Mouse (Mus musculus) megakaryocyte progenitor cell, adult 5-6 weeks (primary cell): ENCODE measurements at regions not wholly inside any gene's neighbourhood (a gene's known extent, or its start where the extent isn't known, plus 50 kb on each side); places are given as distances from the start of the nearest gene placed in this dataset.

ENCODE experiments used
- ATAC-seq: replicated peaks from 2 replicates; pipeline ENCODE4 v1.8.0; 2016; ENCODE audit warnings: mild to moderate bottlenecking, moderate TSS enrichment, inconsistent platforms; ENCODE audit not compliant: poor library complexity

- no peak for ATAC-seq
Measured at GRCm38 (mm10) chr1:136717830-136718517, 93.3 kb downstream of the Zfp281 start.

DNA sequence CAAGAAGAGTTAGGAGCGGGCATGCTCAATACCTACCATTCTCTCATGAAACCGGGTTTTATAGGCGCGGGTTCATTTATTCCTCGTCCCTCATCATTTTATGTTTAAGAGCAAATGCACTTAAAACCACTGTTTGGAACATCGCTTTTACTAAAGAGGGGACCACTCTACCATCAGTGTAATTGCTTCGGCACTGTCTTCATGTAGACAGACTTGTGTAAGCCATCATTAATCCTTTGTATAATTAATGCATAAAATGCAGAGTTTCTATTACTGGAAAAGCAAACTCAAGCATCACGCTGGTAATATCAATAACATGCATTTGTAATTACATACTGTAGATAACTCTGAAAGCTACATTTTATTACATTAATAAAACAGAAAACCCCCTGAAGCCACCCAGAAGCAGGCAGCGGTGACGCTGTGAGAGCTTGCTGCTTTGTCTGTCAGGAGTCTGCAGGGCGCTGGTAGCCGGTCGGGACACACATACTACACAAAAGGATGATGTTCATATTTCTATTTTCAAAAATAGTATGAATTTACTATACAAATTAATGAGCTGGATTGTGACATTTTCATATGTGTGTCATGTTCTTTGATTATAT lies 99.2 kb downstream of the Zfp281 start:
- no peak for ATAC-seq

- ATAC-seq = no peak
Measured at GRCm38 (mm10) chr1:136725242-136725641, 100.5 kb downstream of the Zfp281 start.

DNA sequence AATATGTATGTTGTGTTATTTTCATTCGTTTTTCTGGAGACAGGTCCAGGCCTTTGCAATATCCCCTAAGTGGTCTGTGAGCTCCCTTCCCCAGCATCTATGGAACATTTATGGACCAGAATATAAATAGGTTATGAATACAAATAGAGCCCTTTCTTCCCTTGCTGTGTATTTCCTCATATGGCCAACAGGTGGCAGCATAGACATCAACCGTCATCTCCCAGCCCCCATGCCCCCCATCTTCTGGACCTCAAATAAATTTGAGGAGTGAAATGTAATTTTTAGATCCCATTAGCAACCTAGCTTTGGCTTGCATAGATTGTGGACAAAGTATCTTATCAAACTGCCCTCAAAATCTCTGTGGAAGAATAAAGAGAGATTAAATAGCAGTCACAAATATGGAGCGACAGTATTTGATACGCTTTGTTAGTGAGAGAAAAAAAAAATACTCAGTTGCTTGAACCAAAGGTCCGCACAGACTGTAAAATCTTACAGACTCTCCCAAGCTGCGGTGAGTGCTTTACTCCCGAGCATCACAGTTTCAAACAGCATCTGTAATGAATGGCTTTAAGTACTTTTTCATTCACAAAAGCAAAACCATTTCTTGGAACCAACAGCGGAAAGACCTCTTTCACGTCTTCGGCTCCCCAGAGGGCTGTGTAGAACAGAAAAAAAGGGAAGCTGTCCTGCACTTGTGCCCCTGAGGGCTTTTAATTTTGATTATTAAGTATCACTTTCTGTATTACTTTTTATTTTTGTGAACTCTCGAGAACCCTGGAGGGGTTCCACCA lies 101.6 kb downstream of the Zfp281 start:
- ATAC-seq = peak; percentile 80

DNA sequence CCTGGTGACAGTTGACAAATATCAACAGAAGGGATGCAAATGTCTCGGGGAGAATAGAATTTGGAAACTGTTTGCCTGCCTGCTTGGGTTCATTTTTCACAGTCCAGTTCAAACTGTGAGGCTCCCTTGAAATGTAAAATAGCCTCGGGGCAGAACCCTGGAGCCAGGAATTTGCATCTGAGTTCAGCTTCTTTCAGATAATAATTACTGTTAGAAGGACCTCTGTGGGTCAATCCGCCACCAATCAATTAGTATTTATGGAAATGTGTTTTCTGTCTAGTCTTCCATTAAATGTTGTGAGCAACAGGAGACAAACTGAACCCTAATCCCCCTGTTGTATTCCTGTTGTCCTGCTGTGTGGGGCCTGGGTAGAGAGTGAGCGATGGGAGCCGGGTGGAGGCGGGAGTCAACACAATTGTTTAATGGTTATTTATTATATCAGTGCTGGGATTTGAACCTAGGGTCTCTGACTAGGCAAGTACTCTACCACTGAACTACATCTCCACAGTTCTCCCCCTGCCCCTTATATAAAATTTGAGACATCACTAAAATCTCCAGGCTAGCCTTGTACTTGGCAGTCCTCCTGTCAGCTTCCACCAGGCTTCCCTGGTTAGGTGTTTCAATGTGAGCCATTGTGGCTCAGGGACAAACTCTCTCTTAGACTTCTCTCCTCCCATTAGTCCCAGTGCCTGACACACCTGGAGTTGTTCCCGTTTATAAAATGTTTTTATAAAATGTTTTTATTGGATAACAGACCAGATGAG lies 103.3 kb downstream of the Zfp281 start:
- ATAC-seq = no peak

DNA sequence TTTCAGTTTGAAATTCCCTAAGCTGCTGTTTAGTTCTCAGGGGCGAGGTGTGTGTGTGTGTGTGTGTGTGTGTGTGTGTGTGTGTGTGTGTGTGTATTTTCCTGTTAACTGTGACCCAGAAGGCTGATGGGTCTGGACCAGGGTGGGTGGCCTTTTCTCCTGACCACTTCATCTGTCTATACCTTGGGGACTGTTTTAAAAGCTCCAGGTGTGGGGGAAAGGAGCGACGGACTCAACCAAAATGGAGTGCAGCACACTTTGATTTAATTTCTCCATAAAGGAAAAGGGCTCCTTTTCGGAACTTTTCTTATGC lies 103.9 kb downstream of the Zfp281 start:
- no peak for ATAC-seq

GRCm38 (mm10) chr1:136730638-136731037 lies 105.9 kb downstream of the Zfp281 start:
- ATAC-seq = no peak

DNA sequence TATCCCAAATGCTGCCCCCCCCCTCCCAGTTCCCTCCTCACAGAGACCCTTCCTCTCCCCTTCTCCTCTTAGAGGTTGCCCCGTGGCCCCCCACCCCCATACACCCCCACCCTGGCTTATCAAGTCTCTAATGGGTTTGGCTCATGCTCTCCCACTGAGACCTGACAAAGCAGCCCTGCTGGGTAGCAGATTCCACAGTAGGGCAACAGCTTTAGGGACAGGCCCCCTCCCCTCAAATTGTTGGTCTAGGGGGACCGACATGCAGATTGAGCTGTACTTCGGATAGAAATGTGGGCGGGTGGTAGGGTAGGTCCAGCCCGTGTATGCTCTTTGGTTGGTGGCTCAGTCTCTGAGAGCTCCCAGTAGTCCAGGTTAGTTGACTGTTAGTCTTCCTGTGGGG lies 113.3 kb downstream of the Zfp281 start:
- no peak for ATAC-seq

GRCm38 (mm10) chr1:136739486-136739885 lies 114.8 kb downstream of the Zfp281 start:
- ATAC-seq = peak; percentile 69

GRCm38 (mm10) chr1:136741061-136741460 lies 116.4 kb downstream of the Zfp281 start:
- ATAC-seq = no peak

DNA sequence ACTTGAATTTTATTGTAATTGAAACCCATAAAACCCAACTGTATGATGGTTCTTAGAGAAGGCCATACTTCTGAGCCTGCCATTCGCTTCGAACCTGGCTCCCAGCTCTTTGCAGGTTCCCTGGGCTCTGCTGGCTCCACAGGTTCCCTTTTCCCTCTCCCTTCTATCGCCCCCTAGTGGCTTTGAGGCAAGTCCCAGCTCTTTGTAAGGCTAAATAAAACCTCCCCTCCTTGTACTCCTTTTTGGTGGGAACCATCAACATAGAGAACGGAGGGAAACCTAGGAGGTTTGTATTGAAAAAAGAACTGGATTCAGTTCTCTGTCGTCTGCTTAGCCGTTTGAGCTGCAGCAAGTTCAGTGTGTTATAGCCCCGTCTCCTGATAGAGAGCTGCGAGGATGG lies 124.5 kb downstream of the Zfp281 start:
- ATAC-seq = peak; percentile 74

GRCm38 (mm10) chr1:136751464-136752191 lies 126.9 kb downstream of the Zfp281 start:
- no peak for ATAC-seq

DNA sequence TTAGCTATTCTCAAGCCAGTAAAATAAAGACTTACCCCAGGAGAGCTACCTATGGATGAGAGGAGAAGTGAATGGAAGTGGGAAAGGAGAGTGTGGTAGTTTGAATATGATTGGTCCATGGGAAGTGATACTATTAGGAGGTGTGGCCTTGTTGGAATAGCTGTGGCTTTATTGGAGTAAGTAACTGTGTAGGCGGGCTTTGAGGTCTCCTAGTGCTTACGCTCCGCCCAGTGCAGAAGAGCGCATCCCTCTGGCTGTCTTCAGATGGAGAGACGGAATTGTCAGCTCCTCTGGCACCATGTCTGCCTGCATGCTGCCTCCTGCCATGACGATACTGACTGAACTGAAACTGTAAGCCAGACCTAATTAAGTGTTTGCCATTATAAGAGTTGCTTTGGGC lies 129.6 kb downstream of the Zfp281 start:
- ATAC-seq = no peak

DNA sequence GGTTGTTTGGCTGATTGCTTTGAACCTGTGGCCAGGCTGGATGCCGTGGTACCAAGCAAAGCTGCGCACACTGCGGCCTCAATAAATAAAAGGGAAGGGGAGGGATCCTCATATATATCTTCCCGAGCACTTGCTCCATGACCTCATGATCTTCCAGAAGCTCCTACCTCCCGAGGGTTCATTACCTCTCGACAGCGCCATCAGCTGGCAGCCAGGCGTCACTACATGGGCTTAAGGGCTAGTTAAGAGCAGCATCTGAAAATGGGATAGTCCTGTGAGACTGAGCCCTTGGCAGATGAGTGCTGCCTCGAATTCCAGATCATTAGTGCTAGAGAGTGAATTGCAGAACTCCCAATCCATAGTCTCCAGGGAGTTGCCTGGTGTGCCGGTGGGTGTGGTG lies 134.0 kb downstream of the Zfp281 start:
- ATAC-seq = no peak

DNA sequence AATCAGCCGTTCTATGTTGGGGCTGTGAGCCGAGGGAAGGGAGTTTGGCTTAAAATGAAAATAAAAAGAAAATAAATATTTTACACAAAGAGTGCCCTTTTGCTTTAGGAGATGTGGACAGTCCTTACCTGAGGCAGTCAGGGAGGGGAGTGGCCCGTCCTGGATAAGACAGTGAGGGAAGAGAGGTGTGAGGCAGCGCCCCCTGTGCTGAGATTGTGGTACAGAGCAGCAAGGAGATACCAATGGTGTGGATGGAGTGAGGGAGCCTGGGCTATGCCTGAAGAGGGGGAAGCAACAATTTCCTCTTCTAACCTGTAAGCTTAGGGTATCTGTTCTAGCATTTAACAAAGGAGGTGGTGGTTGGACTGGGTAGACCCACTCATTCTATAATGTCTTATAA lies 134.5 kb downstream of the Zfp281 start:
- ATAC-seq = no peak

DNA sequence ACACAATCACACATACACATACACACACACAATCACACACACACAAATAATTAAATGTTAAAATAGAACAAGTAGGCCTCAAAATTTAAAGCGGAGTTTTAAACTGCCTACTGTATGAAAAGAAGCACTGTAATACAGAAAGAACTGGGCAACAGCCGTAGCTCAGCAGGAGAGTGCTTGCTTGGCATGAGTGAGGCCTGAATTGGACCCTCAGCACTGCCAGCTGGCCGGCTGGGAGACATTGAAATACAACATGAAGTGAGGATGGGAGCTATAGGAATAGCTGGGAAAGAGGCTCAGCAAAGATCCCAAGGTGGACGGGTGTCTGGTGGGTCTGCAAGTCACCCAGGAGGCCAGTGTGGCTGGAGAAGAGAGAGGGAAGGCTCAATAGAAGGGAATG lies 136.8 kb downstream of the Zfp281 start:
- ATAC-seq = no peak

- ATAC-seq = no peak
Measured at GRCm38 (mm10) chr1:136768969-136769401, 144.3 kb downstream of the Zfp281 start.

- ATAC-seq = no peak
Measured at GRCm38 (mm10) chr1:136773743-136774142, 149.0 kb downstream of the Zfp281 start.

- ATAC-seq = no peak
Measured at GRCm38 (mm10) chr1:136776211-136776610, 151.5 kb downstream of the Zfp281 start.

- no peak for ATAC-seq
Measured at GRCm38 (mm10) chr1:136777263-136777980, 152.7 kb downstream of the Zfp281 start.
